Mouse (Mus musculus): ENCODE measurements around the gene Cisd2. TPM values are rescaled to one million over a fixed set of nuclear protein-coding genes. Genes with fewer than 3 reads are reported as not detected.

Cisd2 gene
- polyA plus RNA-seq, 1 experiment from 2014 or later, result 68.8 TPM

Other genes starting within 250 kb of the Cisd2 start
- gene Cenpe, start 211.4 kb downstream of the Cisd2 start, polyA plus RNA-seq (2015; fragmentation: Nextera tagmentation; extraction: Ambion mirVana), result 30.8 and 31.3 TPM in 2 replicates
- gene Bdh2, start 142.7 kb downstream of the Cisd2 start, polyA plus RNA-seq (2015; fragmentation: Nextera tagmentation; extraction: Ambion mirVana), result 25.5 and 26.8 TPM in 2 replicates
- gene Slc9b2, start 116.2 kb downstream of the Cisd2 start, polyA plus RNA-seq (2015; fragmentation: Nextera tagmentation; extraction: Ambion mirVana), result 2.5 and 6.3 TPM in 2 replicates
- gene Slc9b1, start 75.9 kb downstream of the Cisd2 start, polyA plus RNA-seq (2015; fragmentation: Nextera tagmentation; extraction: Ambion mirVana), result 0.42 TPM in 1 of 2 replicates, not detected in the other
- gene Ube2d3, start 14.2 kb upstream of the Cisd2 start, polyA plus RNA-seq (2015; fragmentation: Nextera tagmentation; extraction: Ambion mirVana), result 512 and 532 TPM in 2 replicates
- 24.2 and 27.3 TPM in 2 replicates for gene Manba, start 61.7 kb upstream of the Cisd2 start, polyA plus RNA-seq (2015; fragmentation: Nextera tagmentation; extraction: Ambion mirVana)

All from kidney, embryonic 15.5 days (tissue).